Mouse (Mus musculus): ENCODE results near the gene Apon.
"Not testable (repeated sequence)": the region's sequence is repeated elsewhere in the genome, so short reads cannot be mapped to it uniquely, and the experiment has no call there.

Gene Apon

DNA sequence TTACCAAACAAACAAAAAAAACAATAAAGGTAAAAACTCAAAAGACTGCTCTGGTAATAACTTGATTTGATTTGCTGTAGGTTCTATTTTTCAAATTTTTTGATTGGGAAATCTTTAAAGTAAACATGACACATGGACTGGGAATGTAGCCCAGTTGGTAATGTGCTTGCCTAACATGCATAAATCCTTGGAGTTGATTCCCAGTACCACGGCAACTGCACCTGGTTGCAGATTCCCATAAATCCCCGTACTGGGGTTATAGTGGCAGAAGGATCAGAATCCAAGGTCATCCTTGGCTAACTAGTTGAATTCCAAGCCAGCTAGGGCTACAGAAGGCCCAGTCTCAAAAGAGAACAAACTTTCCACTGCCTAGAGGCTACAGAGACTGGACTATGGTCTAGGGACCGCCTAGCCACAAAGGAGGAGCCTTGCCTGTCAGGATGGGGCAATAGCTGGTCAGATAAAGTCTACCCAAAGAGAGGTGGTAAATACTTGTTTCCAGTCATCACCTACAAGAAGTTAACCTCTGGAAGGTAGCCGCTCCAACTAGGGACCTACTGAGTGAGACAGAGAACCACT lies at the start of gene Apon:
Apon (plus strand) TSS at position 420 of the 579 bp plus-strand sequence.
- DNase-seq (ENCODE audit: low spot score), result no peak

DNA sequence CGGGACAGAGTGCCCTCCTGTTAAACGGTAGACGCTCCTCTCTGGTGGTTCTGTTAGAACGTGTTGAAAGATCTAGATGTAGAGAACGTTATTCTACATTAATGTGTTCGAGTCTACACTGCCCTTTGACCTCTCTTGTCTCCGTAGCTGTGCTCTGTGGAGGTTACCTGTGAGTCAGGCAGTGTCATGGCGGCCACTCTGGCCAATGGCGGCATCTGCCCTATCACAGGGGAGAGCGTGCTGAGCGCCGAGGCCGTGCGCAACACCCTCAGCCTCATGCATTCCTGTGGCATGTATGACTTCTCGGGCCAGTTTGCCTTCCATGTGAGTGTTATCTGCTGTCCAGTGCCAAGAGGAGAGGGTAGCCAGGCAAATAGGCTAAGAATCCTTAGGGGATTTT lies 49.0 kb upstream of the Apon start:
- DNase-seq (ENCODE audit: low spot score), result no peak

DNA sequence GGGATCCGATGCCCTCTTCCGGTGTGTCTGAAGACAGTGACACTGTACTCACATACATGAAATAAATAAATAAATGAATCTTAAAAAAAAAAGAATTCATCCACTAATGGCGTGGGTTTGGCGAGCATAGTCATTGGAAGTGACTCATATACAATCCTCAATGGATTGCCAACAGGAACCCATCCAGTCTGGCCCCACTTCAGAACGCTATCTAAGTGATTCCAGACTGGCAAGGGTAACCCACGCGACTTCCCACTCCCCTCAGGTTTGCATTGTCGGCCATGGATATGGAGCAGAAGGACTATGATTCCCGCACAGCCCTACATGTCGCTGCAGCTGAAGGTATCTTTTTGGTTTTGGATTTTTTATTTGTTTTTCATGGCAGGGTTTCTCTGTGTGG lies 45.6 kb upstream of the Apon start:
- no peak for DNase-seq (ENCODE audit: low spot score)

DNA sequence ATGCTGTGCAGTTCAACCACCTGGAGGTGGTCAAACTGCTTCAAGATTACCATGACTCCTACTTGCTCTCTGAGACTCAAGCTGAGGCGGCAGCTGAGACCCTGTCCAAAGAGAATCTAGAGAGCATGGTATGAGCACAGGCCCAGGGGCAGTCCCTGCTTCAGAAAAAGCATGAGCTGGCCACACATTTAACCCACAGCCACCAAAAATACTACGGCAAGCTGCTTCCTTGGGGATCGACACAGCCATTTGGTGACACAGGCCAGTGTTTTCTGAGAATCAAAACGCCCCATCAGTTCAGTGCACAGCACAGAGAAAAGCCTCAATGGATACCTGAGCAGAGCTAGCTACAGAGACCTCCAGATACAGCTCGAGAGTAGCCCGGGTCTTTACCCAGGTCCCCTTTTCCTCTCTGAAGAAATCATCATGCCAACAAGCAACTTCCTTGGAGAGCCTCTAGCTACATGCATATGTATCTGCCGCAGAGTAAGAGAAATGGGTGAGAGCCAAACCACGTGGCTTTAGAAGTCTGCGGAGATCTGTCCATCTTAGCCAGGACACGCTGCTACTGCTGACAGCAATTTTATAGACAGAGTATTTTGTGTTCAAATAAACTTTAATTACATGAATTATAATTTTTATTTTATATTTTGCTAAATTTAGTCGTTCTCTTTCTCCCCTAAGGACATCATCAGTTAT lies 44.4 kb upstream of the Apon start:
- no peak for DNase-seq (ENCODE audit: low spot score)

DNA sequence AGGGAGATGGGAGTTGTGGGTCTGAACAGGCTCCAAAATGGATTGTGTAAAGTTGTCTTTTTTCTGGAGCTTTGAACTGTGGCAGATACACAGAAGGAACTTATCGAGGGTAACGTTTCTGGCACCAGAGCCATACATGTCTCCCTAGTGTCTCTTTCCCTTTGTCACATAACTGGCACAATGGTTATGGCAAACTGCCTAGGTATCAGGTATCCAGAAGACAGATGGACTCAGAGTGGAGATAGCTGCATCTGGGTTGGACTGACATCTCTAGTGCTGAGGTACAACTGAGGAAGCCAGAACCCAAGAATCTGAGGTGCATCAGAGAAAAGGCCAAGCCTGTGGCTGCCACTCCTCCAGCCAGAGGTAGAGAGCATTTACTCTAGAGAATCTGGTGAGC lies 43.8 kb upstream of the Apon start:
- no peak for DNase-seq (ENCODE audit: low spot score)

DNA sequence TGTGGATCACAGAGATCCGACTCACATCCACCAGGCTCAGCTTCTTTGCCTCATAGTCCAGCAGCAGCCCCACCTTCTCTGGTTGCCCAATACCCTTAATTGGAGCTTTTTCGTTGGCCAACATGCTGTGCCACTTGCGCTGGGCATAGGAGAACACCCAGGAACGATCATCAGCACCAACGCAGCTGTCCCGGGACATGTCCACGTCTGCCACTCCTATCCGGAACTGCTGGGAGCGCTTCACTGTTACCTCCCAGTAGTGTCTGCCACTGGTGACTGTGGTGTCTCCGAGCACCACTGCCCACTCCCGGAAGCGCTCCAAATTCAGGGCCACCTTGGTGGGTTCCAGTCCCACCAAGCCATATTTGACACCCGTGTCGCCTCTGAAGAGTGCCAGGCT lies 42.9 kb upstream of the Apon start:
- no peak for DNase-seq (ENCODE audit: low spot score)

DNA sequence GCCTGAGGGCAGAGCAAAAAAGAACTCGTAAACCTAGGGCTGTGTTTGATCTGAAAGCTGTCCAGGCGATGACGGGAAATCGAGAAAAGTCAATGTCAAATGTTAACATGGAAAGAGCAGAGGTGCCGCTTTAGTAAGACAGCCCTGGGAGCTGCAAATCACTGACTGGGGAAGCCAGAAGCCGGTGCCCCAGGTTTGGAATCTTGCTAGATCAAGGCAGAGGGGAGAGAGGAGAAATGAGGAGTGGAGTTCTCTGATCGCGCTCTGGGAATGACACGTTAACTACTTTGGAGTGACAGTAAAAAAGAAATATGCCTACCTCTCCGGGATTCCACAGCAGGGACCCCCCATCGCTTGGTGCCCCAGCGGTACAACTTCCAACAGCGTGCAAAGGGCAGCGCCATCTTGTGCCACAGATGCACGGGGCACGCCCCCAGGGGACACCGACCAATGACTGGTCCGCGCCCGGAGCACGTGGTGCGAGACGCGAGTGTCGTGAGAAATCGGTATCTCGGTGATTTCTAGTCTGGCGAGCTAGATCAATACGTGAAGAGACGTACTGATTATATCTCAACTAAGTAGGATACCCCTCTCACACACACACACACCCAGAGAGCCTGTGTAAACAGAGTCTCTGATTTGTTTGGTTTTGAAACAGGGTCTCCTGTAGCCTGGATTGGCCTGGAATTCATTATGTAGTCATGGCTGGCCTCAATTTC lies 42.3 kb upstream of the Apon start, which contains the start of gene Spryd4:
Spryd4 (minus strand) TSS at position 418 of the 719 bp plus-strand sequence.
- DNase-seq (ENCODE audit: low spot score), result peak; percentile 82

DNA sequence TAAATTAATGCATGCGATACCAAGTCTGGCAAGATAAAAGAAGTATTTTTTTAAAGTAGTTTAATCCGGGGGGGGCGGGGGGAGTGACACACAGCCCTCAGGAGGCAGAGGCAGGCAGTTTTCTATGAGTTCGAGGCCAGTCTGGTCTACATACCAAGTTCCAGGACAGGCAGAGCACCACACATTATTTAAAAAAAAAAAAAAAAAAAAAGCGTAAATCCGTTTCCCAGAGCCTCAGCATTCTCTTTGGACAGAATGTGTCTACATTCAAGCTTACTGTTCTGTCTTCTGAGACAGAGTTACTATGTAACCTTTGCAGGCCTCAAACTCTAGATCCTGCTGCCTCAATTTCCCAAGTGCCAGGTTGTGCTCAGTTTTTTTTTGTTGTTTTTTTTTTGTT lies 41.7 kb upstream of the Apon start:
- DNase-seq (ENCODE audit: low spot score), result no peak

DNA sequence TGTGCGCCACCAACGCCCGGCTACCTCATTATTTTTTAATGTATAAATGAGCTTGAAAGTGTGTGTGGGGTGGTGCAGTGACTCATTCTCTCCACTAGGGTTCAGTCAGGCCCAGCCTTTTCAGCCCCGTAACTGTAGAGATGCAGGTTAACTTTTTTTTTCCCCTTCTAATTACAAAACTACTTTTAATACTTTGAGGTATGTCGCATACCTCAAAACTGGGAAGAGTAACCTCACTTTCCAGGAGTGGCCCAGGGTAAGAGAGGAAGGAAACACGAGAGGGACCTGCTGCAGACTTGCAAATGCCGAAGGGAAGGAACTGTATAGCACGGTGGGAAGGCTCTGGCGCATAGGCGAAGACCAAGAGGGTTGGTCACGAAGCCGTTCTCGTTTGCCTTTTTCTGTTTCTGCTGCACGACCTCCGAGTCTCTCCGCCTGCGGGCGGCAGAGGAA lies 41.0 kb upstream of the Apon start:
- DNase-seq (ENCODE audit: low spot score), result peak; percentile 6

DNA sequence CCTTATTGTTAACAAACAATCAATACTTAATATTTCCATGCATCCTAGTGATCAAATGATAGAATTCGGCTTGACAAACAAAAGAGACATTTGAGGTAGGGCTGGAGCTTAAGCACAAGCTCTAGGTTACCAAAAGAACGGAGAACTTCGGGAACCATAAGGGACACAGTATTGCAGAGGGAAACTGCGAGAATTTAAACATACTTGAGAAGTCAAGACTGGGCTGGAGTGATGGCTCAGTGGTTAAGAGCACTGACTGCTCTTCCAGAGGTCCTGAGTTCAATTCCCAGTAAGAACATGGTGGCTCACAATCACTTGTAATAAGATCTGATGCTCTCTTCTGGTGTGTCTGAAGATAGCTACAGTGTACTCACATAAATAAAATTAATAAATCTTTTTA lies 39.8 kb upstream of the Apon start:
- DNase-seq (ENCODE audit: low spot score), result not testable (repeated sequence)

DNA sequence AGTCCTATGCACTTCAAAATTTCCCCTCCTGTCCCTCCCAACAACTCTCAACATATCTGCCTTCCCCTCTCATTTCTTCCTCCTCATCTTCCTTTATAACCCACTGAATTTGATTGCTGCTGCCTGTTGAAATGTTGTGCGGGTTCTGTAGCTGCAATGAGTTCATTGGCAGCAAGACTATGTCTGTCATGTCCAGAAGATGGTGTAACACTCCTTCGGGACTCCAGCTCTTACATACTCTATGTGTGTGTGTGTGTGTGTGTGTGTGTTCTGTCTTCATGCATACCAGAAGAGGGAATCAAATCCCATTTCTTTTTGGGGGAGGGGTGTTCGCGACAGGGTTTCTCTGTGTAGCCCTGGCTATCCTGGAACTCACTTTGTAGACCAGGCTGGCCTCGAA lies 38.9 kb upstream of the Apon start:
- no peak for DNase-seq (ENCODE audit: low spot score)

DNA sequence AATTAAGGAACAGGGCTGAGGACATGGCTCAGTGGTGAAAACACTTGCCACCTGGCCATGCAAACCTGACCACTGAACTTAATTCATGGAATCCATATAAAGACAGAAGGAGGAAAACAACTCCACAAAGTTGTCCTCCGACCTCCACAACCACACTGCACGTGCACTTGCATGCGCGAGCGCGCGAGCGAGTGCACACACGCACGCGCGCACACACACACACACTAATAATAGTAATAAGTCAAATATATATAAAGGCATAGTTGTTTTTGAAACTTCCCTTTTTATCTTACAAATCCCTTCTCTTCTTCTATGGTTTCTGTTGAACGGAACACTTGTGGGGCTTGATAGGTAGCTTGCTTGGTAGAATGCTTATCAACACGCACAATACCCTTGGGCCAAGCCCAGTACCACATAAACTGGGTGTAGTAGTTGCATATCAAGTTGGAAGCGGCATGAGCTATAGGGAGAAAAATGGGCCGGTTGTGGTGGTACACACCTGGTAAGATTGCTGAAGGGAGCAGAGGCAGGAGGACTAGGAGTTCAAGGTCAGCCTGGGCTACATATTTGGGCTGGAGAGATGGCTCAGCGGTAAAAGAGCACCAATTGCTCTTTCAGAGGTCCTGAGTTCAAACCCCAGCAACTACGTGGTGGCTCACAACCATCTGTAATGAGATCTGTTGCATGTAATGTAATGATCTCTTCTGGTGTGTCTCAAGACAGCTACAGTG lies 35.3 kb upstream of the Apon start:
- DNase-seq (ENCODE audit: low spot score), result no peak

DNA sequence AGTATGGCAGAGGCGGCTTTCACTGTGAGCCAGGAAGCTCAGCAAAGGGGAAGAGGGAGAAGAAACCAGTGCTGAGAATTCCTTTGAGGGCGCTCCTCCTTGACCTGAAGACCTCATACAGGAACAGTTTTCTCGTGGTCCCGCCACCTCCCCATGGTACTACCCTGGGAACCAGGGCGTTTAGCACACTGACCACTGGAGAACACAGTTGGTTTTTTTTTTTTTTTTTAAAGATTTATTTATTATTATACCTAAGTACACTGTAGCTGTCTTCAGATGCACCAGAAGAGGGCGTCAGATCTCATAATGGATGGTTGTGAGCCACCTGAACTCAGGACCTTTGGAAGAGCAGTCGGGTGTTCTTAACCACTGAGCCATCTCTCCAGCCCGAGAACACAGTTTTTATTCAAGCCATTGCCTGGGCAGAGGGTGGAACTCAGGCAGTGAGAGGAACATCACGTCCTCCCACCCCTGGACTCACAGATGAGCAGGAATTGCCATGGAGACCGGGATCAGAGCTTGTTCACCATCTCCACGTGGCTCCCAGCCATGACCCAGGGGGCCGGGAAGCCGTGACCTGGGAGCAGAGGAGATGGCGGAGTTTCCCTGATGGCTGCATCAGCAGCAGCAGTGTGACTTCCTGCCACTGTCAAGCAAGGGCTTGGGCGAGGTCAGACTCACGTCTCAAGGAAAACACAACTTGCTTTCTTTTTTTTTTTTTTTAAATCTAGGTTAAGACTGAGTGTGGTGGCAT lies 32.2 kb upstream of the Apon start:
- DNase-seq (ENCODE audit: low spot score), result no peak

DNA sequence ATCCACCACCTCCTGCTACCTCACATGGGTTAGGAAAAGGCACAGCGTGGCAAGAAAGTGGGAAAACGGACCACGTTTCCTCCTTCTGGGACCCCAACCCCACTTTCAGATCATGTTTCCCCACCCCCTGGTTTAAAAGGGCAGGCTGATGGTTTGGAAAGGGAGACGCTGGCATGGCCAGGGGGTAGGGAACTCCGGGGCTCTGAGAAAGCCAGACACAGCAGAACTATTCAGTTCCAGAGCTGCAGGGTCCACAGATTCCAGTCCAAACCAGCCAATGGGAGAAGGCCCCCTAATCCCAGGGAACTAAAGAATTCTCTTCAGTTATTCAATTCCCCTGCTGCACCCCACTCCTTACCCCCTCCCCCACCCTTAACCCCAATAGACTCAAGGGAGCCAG lies 28.8 kb upstream of the Apon start:
- DNase-seq (ENCODE audit: low spot score), result no peak

DNA sequence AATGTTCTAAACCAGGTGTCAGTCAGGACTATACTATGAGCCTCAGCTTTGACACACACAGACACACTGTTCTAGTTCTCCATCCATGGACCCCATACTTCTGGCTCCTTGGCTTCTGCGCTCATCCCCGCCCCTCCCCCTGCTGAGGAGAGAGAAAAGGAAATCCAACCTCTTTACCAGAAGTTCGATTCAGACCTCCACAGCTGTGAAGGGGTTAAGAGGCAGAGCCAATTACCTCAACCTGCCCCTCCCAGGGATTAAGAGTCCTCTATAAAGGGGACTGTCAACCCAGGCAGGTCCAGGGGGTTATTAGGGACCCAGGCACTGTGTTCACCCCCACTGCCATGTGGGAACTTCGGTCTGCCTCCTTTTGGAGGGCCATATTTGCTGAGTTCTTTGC lies 28.4 kb upstream of the Apon start, which contains the start of gene Mip:
Mip (plus strand) TSS at position 301 of the 400 bp plus-strand sequence.
- no peak for DNase-seq (ENCODE audit: low spot score)

DNA sequence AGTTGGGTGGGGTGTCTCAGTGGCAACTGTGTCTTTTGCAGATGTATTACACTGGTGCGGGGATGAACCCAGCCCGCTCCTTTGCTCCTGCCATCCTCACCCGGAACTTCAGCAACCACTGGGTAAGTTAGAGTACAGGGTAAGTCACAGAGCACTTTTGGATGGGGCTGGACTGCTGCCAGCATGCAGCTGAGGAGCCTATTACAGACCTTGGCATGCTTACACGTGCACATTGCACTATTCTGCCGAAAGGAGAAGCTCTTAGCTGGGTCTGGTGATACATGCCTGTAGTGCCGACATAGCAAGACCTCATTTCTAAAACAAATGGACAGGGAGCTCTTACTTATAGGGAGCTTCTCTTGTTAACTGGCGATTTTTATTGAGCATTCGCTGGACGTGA lies 26.3 kb upstream of the Apon start:
- no peak for DNase-seq (ENCODE audit: low spot score)

DNA sequence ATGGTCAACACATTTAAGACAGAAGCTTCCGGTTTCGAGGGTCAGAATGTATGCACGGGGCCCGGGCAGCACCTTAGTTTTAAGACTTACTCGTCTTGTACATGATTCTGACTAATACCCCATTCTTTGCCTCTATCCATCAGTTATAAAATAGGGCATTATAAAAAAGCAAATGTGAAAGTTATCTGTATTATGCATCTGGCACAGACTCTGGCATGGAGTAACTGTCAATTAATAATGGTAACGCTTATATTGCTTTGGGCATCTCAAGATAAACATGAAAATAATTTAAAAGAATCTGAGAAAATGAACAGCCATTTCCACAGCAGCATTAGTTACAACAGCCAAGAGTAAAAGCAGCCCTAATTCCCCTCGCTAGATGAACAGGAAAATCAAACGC lies 25.9 kb upstream of the Apon start:
- DNase-seq (ENCODE audit: low spot score), result no peak

DNA sequence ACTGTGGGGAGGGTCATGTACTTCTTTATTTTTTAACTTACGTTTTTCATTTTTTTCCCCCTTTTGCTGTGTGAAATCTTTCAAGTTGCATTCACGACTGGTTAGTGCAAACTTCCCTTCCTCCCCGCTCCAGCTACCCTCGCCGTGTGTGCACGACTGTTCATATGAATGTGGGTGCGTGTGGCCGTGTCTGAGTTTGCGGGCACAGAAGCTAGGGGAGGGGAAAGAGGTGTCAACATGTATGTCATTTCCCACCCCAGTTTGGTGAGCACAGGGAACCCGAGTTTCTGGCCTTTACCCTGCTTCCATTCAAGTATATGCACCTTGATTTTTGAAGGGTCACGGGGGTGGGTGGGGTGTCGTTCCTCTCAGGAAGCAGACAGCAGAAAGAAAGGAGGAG lies 23.3 kb upstream of the Apon start:
- no peak for DNase-seq (ENCODE audit: low spot score)

DNA sequence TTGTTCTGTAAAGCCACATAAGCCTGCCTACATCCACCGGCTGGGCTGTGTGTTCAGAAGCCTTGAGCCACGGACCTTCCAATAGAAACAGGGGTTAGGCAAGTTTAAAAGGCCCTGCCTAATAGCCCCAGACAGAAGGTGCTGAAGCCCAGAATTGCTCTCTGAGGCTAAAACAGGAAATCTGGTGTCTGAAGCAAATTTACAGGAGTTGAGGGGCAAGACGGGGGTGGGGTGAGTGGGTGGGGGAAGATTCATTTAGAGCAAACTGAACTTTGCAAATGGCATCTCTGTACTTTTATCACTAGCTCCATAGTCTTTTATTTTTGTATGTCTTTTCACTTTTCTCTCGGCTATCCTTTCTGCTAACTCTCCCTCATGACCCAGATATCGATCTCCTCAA lies 22.8 kb upstream of the Apon start:
- no peak for DNase-seq (ENCODE audit: low spot score)

DNA sequence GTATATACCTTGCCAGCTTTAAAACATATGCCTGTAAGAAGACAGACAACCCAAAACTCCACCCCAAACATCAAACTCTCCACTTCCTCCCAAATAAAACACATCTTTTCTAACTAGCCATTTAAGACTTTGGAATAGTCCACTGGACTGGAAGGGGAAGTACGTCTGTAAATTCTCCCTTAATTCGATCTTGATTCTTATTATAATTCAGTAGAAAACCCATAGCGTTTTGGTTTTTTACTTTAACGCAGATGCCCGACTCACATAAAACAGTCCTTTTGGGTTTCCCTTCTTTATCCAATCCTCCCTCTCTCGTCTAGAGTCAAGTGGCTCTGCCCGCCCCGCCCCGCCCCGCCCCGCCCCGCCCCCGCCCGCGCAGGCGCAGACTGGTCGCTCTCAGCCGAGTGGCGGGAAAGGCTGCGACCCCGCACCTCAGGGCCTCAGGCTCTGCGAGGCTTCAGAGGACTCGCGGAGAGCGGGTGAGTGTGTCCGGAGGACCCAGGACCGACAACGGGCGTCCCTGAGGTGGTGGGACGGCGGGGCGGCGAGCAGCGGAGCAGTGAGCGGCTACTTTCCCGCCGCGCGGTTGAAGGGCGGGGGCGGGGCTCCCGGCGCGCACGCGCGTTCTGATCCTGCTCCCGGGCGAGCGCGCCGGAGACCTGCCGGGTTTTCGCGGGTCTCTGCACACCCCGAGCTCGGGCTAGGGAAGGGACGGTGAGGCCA lies 22.0 kb upstream of the Apon start, which contains the start of gene Timeless:
Timeless (plus strand) TSS at position 369 of the 723 bp plus-strand sequence.
- DNase-seq (ENCODE audit: low spot score), result peak; percentile 89

DNA sequence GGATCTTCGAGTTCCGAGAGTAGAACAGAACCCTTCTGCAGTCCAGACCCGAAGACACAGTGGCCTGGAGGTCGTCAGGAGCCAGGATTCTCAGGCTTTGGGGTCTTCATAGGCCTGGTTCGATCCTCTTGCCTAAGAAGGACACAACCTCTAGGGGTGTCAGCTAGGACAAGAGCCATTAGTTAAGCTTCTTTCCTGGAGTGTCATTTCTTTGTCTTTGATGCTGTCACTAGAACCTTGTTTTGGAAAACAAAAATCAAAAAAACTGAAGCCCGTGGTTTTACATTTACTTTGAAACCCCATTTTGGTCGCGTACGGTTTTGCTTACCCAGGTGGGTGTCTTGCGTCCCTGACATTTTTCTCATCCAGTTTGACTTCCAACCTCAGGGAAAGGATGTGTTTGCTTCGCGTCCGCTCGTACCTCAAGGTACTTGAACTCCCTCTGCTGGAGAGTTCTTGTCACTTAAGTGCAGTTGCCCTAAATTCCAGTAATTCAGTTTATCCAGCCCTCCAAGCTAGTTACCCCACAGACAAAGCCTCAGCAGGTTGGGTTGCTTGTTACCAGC lies 21.4 kb upstream of the Apon start:
- DNase-seq (ENCODE audit: low spot score), result no peak

All from ovary, postnatal 10 days (tissue).